Mouse (Mus musculus) embryo, embryonic 10 days (tissue): ENCODE measurements at regions not wholly inside any gene's neighbourhood (a gene's known extent, or its start where the extent isn't known, plus 50 kb on each side); places are given as distances from the start of the nearest gene placed in this dataset.

ENCODE experiments used
- DNase-seq: peaks from one replicate; pipeline ENCODE4 v3.0.0-alpha.2; 2015; ENCODE audit warnings: low spot score

DNA sequence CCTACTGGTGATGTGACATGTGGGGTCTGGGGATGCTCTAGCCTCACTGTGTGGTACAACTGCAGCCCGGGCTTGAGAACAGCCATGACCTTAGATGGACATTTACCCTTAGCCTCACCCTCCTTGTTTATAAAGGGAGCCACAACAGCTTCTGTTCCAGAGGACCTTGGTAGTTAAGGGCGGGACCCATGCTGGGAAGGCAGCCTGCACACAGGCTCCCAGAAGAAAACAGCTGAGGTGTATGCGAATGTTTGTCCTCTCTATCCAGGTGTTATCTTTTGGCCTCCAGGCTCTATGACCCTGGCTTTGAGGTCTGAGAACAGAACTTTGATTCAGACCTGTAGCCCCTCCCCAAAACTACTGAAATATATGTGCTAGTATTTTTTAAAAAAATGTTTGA lies 102.1 kb upstream of the Mki67 start:
- DNase-seq = no peak

DNA sequence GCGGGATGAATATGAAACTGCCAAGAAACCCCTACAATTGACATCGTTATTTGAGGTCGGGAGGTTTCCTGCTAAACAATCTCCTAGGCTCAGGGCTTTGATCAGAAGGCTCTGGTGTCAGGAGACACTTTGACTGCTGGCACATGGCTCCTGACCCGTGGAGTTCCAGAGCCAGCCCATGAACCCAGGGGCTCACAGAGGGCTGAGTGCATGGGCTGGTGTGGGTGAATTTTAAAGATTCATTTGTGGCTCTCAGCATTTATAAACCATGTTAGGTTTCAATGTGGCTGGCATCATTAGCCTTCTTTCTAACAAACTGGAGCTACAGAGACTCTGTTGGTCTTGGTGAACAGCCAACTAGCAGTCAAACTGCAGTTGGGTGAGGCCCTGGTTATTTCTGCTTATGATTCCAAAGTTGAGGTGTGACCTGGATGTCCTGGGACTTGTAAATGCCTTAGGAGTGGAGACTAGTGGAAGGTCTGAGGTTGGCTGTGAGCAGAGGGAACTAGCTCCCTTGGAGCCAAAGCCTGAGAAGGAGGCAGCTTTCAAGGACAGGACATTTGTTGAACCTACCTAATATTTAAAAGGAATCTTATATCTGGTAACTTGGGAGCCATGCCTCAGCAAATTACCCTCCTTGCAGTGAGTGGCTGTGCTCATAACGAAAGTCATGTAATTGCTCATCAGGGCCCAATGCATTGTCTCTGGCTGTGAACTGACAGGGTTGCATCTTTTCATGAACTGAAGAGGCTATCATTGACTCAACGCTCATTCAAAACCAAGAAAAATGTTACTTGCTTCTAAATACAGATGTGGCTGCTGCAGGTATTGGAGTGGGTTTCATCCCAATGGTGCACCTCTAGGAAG lies 108.0 kb upstream of the Mki67 start:
- DNase-seq = no peak

DNA sequence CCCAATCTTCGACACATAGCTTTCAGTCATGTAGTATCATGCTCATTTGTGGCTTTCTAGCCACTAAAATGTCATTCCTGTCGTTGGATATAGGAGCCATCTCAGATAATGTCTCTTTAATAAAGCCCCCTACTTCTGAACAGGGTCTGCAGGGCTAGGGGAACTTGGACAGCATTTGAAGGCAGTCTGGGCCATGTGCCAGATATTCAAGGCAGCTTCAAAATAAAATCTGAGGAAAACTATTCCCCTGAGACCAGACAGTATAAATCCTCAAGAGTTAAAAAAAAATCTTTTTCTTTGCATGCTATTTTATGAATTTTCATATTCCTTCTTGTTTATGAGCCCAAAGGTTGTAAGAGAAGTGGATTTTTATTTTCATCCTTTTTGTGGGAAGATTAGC lies 113.1 kb upstream of the Mki67 start:
- DNase-seq = no peak

DNA sequence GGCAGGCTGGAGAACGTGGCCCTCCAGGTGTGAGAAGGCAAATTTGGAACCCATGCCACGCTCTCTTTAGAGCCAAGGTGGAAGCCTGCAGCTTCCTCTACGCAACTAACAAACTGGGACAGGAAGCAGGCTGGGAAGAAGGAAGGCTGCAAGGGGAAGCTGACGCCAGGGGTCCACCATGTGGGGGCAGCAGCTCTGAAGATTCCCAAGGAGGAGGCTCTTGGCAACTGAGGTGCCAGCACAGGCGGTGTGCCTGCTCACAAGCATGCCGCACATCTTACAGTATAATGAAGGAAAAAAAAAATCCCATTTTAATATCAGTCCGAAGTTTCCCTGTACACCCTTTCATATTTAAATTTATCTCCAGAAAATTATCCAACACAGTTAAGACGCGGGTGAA lies 117.3 kb upstream of the Mki67 start:
- no peak for DNase-seq

DNA sequence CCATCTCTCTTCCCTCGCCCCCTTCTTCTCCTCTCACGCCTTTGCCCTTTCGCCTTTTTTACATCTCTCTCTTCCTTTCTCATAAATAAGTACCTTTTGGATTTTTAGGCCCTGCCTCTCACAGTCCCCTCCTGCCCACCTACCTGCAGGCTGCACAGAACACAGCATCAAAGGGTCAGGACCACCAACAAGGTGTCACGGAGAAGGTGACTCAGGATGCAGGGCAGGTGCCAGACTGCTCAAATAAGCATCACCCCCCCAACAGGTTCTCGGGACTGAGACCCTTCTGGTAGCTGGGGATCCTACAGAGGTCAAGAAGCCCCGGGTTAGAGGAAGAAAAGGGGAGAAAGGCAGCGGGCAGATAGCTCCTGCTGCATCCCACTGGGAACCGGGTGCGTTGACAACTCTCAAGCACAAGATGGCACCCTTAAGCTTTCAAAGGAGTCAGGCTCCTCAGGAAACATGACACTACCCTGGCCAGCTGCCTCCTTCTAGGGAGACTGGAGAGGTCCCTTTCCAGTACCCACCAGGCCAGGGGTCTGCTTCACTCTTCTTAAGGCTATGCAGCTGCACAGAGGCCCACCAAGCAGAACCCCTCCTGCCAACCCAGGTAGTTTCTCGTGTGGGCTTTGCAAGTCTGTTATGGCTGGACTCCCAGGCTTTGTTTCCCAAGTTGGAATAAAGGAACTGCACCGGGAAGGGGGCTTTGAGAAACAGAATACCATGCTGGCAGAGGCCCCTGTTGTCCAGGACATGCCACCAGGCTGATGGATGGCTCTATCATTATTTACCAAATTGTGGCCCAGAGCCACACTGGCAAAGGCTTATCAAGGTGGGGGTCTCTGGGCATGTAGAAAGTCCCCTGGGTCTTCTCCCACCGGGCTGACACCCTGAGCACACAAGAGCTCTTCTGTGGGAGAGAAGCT lies 120.9 kb upstream of the Mki67 start:
- DNase-seq = peak; percentile 92

DNA sequence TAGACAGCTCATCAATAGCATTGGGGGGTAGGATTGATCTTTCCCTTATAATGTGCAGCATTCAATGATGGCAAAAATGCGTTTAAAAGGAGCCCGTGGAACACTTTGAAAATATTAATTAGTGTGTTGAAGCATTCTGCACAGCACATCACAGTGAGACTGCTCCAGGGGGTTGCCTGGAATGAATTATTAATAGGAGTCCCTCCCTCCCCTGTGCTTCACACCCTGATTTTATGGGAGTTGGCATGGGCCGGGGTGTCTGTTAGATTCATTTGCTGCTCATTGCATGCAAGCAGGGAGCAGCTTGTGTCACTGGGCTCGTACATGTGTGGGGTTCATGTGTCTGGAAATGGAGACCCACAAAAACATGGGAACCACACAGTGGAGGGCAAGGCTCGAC lies 127.9 kb upstream of the Mki67 start:
- DNase-seq = no peak

DNA sequence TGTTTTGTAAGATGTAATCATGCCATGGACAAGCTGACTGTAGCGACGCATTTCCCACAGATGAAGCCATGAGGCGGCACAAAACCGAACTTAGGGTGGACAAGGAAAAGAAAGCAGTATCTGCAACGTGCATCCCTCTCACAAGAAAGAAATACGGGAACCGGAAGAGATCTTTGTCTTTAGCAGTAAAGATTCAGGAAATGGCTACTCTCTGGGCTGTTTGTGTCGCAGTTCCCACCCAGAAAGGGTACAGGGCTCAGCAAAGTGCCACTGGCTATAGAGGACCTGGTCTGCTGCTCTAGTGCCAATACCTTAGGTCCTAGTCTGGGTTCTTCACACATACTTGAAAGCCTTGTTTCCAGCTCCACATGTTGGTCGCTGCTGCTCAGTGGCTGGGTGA lies 131.1 kb upstream of the Mki67 start:
- no peak for DNase-seq

DNA sequence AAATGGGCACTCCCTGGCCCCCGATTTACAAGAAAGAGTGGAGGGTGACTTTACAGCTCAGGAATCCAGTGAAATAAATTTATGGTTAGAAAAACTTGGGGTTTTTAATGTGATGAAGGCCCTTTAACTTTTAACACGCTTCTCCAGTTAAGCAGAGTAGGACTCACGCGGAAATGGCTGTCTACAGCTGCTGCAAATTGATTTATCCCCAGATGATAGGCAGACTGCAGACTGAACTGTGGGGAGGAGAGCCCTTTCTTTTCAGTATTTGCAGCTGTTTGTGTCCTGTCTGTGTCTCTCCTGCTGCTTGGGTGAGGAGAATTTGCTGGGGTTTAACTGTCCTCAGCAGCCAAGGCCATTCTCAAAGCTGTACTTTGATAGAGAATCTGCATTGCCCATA lies 132.0 kb upstream of the Mki67 start:
- DNase-seq = no peak

DNA sequence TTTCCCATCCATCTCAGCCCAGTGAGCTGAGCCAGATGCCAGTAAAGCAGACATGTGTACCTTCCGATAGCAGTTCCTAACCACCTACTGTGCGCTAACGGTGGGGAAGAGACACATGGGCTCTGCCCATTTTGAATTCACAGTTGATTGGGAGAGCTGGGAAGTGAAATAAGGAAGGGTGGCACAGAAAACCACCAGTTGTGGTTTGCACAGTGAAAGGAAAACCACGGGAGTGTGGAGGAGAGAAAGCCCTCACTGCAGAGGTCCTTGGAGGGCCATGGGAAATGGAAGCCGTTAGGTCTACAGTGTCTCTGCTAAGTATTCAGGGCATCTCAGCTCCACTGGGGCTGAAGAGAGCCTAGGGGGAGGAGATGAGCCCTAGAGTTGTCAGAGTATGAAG lies 132.7 kb upstream of the Mki67 start:
- no peak for DNase-seq

DNA sequence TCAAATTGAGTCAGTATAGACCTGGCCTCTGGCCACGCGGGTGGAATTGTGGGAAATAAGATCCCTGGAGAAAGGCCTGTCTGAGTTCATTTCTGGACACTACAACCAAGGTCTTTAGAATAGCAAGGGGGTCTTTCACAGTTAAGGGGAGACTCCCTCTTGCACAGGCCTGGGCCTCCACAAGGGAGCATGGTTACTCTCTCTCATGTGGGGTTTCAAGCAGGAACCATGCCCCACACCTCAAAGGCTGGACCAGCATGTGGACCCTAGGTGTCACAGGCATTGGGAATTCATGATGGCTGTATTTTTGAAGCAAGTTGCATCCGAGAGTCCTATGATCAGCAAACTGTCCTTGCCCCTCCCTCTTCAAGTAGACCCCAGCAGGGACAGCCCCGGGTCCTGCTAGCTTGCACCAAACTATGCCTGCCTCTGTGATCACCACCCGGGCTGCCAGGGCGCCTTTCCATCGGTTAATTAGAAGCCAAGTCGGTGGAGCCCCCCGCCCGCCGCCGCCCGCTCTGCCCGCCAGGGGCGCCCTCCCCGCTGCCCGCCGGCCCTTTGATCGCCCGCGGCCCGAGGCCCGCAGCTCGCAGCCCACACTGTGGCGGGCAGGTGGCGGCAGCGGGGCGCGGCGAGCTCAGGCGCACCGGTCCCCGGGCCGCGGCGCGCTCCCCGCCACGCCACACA lies 137.1 kb upstream of the Mki67 start:
- peak; percentile 70 for DNase-seq

DNA sequence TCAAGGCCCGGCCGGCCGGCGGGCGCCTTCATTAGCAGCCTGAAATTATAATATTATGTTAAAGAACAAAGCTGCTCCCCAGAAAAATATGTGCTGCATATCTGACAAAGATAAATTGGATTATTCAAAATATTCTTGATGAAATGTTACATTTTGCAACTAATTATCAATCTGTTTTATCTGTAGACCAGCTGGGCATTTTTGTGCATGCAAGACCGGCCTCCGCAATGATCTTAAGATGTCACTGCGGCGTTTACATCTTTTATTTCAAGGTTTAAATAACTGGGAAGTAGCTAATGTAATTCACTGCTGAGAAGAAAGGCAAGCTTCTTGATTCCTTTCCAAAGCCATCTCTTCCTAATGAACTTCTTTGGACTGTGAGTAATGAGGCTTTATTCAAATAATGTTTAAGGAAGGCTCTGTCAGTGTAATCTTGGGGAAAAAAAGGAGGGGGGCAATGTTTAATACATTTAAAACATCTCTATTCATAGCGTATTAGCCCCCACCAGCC lies 137.7 kb upstream of the Mki67 start:
- no peak for DNase-seq

DNA sequence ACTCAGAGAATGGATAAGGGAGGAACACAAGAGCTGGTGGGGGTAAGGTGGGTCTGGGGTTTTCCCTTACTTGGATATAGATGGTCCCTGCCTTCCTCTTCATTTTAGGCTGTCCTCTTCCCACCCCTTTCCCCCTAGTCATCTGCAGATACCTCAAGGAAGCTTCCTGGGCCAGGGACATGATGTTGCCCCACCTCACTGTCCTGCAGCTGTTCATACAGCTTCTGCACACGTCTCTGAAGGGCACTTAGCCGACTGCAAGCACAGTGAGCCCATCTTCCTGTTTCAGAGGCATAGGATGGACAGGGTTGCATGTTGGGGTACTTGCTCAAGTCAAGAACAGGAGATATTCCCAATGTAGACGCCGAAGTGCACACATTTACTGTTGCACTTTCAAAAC lies 144.1 kb upstream of the Mki67 start:
- DNase-seq = no peak

DNA sequence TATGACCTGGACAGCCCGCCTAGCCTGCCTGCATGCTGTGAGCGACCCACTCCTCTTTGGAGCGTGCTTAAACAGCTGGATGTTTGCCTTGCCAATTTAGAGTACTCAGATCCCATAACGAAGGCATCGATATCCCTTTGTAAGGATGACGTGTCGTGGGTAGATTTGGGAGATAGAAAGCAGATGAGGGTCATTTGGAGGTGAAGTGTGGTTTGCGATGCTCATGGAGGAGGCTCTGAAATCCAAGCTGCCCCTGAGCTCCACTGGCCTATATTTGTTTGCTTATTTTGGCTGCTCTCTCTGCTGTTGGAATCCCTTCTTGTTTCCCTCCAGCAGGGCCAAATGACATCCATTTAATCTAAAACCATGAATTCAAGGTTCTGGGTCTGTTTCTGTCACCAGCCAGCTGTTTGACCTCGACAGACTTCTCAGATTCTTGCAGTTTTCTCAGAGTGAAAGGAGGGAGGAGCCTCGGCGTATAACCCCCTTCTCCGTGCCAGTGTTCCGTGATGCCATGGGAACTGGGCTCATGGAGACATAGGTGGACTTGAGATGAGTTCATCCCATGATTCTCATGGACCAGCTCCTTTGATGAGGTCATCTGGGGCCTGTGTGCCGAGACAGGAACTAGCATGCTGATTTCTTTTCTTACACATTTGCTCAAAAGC lies 144.7 kb upstream of the Mki67 start:
- DNase-seq = peak; percentile 45

DNA sequence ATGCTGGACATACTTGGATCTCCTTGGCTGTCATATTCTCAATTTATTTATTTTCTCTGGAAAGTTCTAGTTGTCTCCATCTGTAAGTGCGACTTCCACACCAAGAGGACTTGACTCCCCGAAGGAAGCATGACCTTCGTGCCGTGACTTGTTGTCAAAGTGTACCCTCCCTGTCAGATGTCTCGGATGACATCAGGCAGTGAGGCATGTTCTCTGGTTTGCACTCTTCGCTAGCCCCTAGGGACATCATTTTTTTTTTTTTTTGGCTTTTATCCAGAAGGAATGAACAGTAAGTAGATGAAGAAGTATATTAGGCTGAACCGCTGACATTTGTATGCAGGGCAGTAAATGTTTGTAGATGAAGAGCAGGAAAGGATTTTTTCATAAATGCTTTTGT lies 145.2 kb upstream of the Mki67 start:
- DNase-seq = no peak

DNA sequence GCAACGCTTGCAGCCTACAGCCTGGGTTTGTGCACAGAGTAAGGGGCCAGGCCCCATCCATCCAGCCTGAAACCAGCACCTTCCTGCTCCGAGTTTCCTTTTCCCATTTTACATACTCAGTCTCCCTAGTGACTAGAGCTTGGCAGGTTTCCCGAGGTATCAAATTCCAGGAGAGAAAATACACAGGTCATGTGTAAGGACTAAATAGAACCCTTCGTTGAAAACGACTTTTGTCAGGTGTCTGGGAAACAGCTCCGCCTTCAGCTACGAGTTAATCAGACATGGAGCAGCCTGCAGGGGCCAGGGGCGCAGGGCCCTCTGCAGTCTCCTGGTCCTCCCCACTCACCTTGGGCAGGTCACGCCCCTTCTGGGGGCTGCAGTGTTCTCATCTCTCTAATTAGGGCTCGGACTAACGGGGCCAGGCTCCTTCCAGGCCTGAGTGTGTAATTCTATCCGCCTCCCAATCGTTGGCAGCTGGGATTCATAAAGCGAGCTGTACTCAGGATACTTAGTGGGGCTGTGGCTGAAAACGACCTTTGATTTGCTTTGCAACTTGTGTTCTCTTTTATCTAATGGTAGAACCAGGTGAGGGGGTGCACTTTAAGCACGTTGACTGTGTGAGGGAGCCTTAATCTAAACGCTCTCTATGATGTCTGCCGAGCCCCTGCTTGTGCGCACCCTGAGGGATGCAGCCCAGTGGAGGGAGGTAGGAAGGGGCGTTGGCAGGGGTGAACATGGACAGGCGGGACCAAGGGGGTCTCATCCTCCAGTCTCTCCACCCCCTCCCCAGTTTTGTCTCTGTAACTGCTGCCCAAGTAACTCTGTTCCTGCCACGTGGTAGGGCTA lies 147.6 kb upstream of the Mki67 start:
- DNase-seq = peak; percentile 84

DNA sequence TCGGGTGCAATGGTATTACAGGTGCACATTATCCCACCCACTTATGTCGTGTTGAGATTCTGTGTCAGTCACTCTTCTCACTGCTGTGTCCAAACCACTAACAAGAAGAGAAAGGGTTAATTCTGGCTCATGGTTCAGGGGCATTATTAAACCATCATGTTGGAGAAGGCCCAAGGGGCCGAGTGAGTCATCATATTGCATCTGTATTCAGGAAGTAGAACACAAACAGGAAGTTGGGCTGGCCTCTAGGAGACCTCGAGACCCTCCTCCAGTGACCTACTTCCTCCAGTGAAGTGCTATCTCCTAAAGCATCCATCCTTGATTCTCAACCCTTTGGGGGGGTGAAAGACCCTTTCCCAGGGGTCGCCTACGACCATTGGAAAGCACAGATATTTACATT lies 154.8 kb upstream of the Mki67 start:
- DNase-seq = no peak

DNA sequence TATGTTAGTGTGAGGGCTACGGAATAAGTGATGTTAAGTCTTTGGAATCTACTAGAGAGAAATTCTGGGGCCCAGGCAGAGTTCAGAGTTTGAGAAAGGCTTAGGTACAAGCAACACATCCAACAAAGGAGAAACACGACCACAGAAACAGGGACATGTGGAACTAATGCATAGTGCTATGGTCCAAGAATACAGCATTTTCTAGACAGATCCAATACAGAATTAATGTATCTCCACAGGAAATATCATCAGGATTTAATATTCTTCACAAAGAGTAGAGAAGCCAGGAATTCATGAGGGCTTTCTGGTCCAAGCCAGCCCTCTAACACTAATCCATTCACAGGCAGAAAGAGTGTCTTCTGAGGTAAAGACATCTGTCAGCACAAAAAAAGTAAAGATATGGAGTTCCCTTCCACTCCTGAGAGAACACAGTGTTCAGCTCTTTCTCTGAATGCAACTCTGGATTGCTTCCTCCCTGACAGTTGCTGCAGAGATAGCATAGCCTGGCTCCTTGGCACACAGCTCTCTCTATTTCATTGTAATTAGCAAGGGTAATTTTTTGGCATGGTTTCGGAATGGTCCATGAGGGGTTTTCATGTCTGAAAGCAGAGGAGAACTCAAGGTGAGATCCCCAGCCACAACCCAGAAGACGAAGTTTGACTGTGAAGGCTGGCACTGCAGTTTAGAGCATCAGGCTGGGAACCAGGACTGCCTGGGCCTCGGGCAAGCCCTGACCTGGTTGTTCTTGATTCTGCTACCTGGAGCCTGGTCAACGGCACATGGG lies 161.1 kb upstream of the Mki67 start:
- DNase-seq = no peak

DNA sequence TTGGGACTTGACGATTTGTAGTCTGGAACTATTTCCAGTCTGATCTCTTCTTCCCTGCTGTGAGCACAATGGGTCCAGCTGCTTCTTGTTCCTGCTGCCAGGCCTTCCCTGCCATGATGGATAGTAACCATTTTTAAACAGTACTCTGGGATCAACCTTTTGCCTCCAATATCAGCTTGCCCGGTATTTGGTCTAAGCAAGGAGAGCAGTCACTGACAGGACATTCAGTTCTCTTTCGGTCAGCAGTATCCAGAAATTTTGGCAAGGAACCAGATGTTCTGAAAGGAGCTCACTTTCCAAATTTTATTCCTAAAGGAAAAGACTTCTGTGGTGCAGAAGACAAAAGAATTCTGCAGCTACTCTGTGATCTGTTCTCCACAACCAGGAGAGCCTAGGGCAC lies 162.6 kb upstream of the Mki67 start:
- no peak for DNase-seq

DNA sequence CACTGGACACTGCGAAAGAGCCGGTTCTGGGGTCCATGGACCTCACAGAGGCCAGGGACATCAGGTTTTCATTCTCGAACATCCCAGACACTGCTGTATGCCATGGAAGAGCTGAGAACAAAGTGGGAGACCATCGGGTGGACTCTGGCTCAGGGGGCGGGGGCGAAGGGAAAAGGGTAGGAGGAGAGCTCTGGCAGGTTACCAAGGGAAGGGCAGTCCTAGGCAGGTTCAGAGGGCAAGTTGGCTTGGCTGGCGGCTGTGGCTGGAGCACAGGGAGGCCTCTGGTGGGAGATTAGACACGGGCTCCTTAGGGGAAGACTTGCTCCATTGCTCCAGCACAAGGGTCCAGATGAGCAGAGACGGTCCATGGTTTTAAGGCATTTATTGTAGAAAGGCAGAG lies 164.3 kb upstream of the Mki67 start:
- no peak for DNase-seq

DNA sequence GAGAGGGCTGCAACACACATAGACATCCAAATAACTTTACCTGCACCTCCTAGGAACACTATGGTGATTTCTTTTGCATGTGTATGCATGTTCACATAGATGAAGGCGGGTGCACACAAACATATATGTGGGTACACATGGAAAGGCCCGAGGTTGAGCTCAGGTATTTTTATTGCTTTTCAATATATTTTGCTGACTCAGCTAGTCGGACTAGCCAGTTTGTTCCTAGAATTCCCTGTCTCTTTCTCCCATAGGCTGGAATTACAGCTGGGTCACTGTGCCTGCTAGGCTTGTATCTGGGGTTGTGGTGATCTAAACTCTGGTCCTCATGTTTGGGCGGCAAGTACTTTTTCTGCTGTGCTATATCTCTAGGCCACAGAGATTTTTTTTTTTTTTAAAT lies 166.1 kb upstream of the Mki67 start:
- DNase-seq = no peak
